Mouse (Mus musculus): ENCODE data around the gene Fam71d. TPM values are rescaled to one million over a fixed set of nuclear protein-coding genes. Genes with fewer than 3 reads are reported as not detected.

Fam71d gene
- polyA plus RNA-seq, 1 experiment from 2014 or later, result 0.11 TPM

Other genes starting within 250 kb of the Fam71d start
- gene Mpp5, start 57.4 kb downstream of the Fam71d start, polyA plus RNA-seq (2016; fragmentation: Nextera tagmentation; extraction: Ambion mirVana), result 25.4 and 26.8 TPM in 2 replicates
- gene Atp6v1d, start 170.1 kb downstream of the Fam71d start, polyA plus RNA-seq (2016; fragmentation: Nextera tagmentation; extraction: Ambion mirVana), result 74.7 and 75.6 TPM in 2 replicates
- gene Eif2s1, start 170.3 kb downstream of the Fam71d start, polyA plus RNA-seq (2016; fragmentation: Nextera tagmentation; extraction: Ambion mirVana), result 230 and 281 TPM in 2 replicates
- gene Plek2, start 215.4 kb downstream of the Fam71d start, polyA plus RNA-seq (2016; fragmentation: Nextera tagmentation; extraction: Ambion mirVana), result 7.5 and 7.9 TPM in 2 replicates